Mouse (Mus musculus) lung, postnatal 0 days (tissue): ENCODE data around the gene Zfp341. TPM values are rescaled to one million over a fixed set of nuclear protein-coding genes. Genes with fewer than 3 reads are reported as not detected.

Experiments used
- ATAC-seq: fragments of 200-750 bp; cut with Nextera tagmentation; 2 replicates; pipeline ENCODE4 v1.8.0; 2017; ENCODE audit warnings: moderate library complexity
- DNase-seq: peaks from one replicate; pipeline ENCODE4 v3.0.0-alpha.2; 2016; ENCODE audit warnings: low spot score
- H3K27ac ChIP-seq: fragments of 300-500 bp; sonication (generic); 2 replicates; pipeline ENCODE4 v1.5.1; 2014; ENCODE audit warnings: antibody characterized with exemption, mild to moderate bottlenecking, low read length, mixed read lengths
- H3K27me3 ChIP-seq: fragments of 300-500 bp; sonication (generic); replicated peaks from 2 replicates; pipeline ENCODE4 v1.6.1; 2014; ENCODE audit warnings: low read length, mixed read lengths; ENCODE audit not compliant: insufficient read depth
- H3K36me3 ChIP-seq: fragments of 300-500 bp; sonication (generic); 2 replicates; pipeline ENCODE4 v1.6.1; 2014; ENCODE audit warnings: low read length, mixed read lengths; ENCODE audit not compliant: insufficient read depth
- H3K4me1 ChIP-seq: fragments of 300-500 bp; sonication (generic); 2 replicates; pipeline ENCODE4 v1.6.1; 2014; ENCODE audit warnings: antibody characterized with exemption, low read depth, low read length, mixed read lengths; ENCODE audit not compliant: insufficient read depth
- H3K4me2 ChIP-seq: fragments of 300-500 bp; sonication (generic); replicated peaks from 2 replicates; pipeline ENCODE4 v1.6.1; 2014; ENCODE audit warnings: low read depth, mild to moderate bottlenecking, low read length, moderate library complexity, mixed read lengths
- H3K4me3 ChIP-seq: fragments of 300-500 bp; sonication (generic); 2 replicates; pipeline ENCODE4 v1.5.1; 2014; ENCODE audit warnings: low read depth, low read length
- H3K9ac ChIP-seq: fragments of 300-500 bp; sonication (generic); replicated peaks from 2 replicates; pipeline ENCODE4 v1.6.1; 2014; ENCODE audit warnings: low read depth, mild to moderate bottlenecking
- H3K9me3 ChIP-seq: fragments of 300-500 bp; sonication (generic); 2 replicates; pipeline ENCODE4 v1.6.1; 2016; ENCODE audit warnings: low read length, mixed read lengths
- CTCF ChIP-seq: IDR thresholded peaks from 2 replicates; pipeline ENCODE4 v1.5.1; 2016; ENCODE audit warnings: antibody characterized with exemption, mild to moderate bottlenecking
- EP300 ChIP-seq: IDR thresholded peaks from 2 replicates; pipeline ENCODE4 v1.6.1; 2016; ENCODE audit warnings: antibody characterized with exemption, mild to moderate bottlenecking, control low read depth
- WGBS: fragments of 180-500 bp; shearing (Covaris S2); extraction: QIAGEN DNeasy Blood & Tissue Kit; methylation state at CpG from one replicate; pipeline ENCODE4 v1.1.7; 2014; 5-methylcytosine and 5-hydroxymethylcytosine counted together
- polyA plus RNA-seq: library from polyadenylated mRNA; unstranded; fragments of >200 nt; fragmentation: Nextera tagmentation; extraction: Ambion mirVana; gene quantifications from 2 replicates; pipeline ENCODE4 v1.2.1, GENCODE M21; 2015

Gene Zfp341
- polyA plus RNA-seq, 1 experiment from 2014 or later = 0.76 TPM

GRCm38 (mm10) chr2:154680941-154681340 is 67.8 kb downstream of the Zfp341 start:
- Histone ChIP-seq H3K9me3 (no peaks in the 10 kb centered on the region), H3K27me3 (no peaks in the 10 kb centered on the region), H3K4me2 (no peak overlapping the region), H3K9ac (no peak overlapping the region), H3K36me3 (no peaks in the 10 kb centered on the region), H3K4me3 (no peak overlapping the region), H3K4me1 (peaks cover 14% of the 10 kb centered on the region; the same call in 1 of the 2 replicates), H3K27ac (no peak overlapping the region)
- TF ChIP-seq EP300 (no peak), CTCF (no peak)
- WGBS = 89% methylated on average over 6 of the region's 6 CpGs
- DNase-seq (no peak), ATAC-seq (no peak)

DNA sequence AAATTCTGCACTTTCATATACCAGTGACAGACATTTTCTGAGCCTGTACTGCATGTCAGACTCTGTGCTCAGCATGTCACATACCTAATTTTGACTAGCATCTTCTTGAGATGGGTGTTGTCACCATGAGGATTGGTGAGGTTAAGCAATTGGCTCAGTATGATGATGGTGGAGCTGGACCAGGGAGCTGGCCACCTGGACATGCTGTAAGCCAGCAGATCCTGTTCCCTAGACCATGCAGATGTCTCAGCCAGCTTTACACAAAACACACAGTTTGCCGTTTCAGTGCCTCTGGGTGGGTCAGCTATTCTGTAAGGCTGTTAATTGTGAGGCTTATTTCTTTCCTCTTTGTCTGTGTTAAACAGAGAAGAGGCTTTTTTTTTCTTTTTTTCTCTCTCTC is 69.6 kb downstream of the Zfp341 start:
- no peak overlapping the region for H3K27ac ChIP-seq
- 63% methylated on average over 1 of the region's 1 CpGs for WGBS

DNA sequence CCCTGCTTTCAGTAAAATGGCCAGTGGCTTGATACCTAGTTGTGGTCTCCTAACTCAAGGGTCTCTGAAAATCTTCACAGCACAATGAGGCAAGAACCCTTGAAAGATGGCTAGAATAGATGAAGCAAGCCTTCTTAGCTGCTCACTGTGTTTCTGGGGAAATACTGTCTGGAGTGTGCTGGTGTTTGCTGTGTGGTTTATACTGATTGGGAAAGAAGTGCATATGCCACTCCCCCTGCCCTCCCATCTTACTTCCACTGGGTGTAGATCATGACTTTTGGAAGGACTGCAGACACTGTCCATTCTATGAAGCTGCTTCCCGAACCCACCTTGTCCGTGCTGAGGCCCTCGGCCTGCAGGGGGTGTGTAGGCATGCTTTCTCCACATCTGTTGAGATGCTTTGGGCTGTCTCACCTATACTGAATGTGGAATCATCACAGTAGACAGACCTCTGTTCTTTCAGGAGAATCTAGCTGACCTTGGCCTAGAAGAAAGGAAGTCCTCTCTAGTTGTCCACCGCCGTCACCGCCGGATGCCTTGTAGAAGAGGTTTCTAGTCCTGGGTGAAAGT is 71.9 kb downstream of the Zfp341 start:
- WGBS = 90% methylated on average over 7 of the region's 7 CpGs
- no peaks in the 10 kb centered on the region for H3K27me3 ChIP-seq
- no peaks in the 10 kb centered on the region; the same call in 1 of the 2 replicates for H3K4me1 ChIP-seq
- H3K9me3 ChIP-seq = no peaks in the 10 kb centered on the region
- H3K36me3 ChIP-seq = peaks cover 8% of the 10 kb centered on the region; the same call in 1 of the 2 replicates
- TF ChIP-seq EP300 = no peak
- TF ChIP-seq CTCF = peak; percentile 7; the same call in 1 of the 2 replicates
- H3K4me3 ChIP-seq = no peak overlapping the region
- DNase-seq (peak; percentile 57), ATAC-seq (0 out of 2 replicates have a peak, but pooled peaks have one; percentile 26)
- no peak overlapping the region for H3K9ac ChIP-seq
- no peak overlapping the region for H3K27ac ChIP-seq
- H3K4me2 ChIP-seq = no peak overlapping the region

More for the DNA sequence above, 69.6 kb downstream of the Zfp341 start:
- no peak overlapping the region for H3K4me2 ChIP-seq
- ATAC-seq (no peak), DNase-seq (no peak)
- H3K9me3 ChIP-seq = no peaks in the 10 kb centered on the region
- H3K4me3 ChIP-seq = no peak overlapping the region
- H3K27me3 ChIP-seq = no peaks in the 10 kb centered on the region
- H3K36me3 ChIP-seq = no peaks in the 10 kb centered on the region
- TF ChIP-seq EP300 = no peak
- no peak for TF ChIP-seq CTCF
- no peak overlapping the region for H3K9ac ChIP-seq
- H3K4me1 ChIP-seq = peaks cover 2% of the 10 kb centered on the region; the same call in 1 of the 2 replicates

DNA sequence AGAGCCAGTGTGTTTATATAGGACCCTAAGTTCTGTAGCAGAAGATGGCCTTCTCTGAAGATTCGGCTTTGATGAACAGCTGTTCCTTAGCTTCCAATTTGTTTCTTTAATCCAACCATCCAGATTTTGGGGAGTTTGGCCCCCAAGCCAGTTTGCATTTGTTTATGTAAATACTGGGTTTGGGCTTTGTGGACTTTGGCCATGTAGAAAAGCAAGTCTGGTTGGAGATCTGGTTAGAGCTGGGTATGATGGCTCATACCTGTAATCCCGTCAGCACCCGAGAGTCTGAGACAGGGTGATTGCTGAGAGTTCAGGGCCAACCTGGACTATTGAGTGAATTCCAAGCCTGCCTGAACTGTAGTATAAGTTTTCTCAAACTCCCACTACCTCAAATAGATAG is 72.7 kb downstream of the Zfp341 start:
- Histone ChIP-seq H3K4me2 (no peak overlapping the region), H3K36me3 (peaks cover 16% of the 10 kb centered on the region; the same call in 1 of the 2 replicates), H3K27ac (no peak overlapping the region), H3K4me1 (no peaks in the 10 kb centered on the region; the same call in 1 of the 2 replicates), H3K9ac (no peak overlapping the region), H3K4me3 (no peak overlapping the region), H3K9me3 (no peaks in the 10 kb centered on the region), H3K27me3 (no peaks in the 10 kb centered on the region)
- 80% methylated on average over 3 of the region's 3 CpGs for WGBS
- no peak for ATAC-seq
- no peak for TF ChIP-seq CTCF
- TF ChIP-seq EP300 = no peak
- DNase-seq = no peak

DNA sequence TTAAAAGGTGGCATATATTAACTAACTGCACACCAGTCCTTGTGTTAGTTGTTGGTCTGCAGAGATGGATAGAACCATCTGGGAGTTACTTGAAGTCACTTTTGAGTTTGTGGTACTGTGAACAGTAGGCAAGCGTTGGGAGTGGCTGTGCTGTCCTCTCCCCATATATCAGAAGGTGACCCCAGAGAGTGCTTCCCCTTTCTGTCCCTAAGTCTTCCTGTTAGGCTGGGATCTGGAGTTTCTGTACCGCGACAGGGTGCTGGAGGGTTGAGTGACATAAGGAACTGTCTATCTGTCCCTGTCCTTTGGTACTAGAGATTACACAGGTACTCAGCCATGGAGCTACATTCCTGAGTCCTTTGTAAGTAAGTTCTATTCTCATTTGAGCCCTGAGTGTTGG is 73.7 kb downstream of the Zfp341 start:
- WGBS = 68% methylated on average over 3 of the region's 3 CpGs
- no peak for TF ChIP-seq EP300
- no peak for TF ChIP-seq CTCF
- Histone ChIP-seq H3K4me3 (no peak overlapping the region), H3K27me3 (no peaks in the 10 kb centered on the region), H3K27ac (no peak overlapping the region), H3K9me3 (no peaks in the 10 kb centered on the region), H3K4me2 (no peak overlapping the region), H3K9ac (no peak overlapping the region), H3K4me1 (no peaks in the 10 kb centered on the region; the same call in 1 of the 2 replicates), H3K36me3 (peaks cover 19% of the 10 kb centered on the region)
- DNase-seq (no peak), ATAC-seq (no peak)

- Histone ChIP-seq H3K36me3 (peaks cover 31% of the 10 kb centered on the region), H3K9me3 (no peaks in the 10 kb centered on the region), H3K4me2 (no peak overlapping the region), H3K4me1 (no peaks in the 10 kb centered on the region; the same call in 1 of the 2 replicates), H3K9ac (no peak overlapping the region), H3K27ac (no peak overlapping the region), H3K4me3 (no peak overlapping the region), H3K27me3 (no peaks in the 10 kb centered on the region)
- DNase-seq (peak; percentile 41), ATAC-seq (peak; percentile 10; the same call in 1 of the 2 replicates)
- whole genome bisulfite sequencing = 77% methylated on average over 14 of the region's 14 CpGs
- TF ChIP-seq EP300 (no peak), CTCF (no peak)
These were observed 76.3 kb downstream of the Zfp341 start for GRCm38 (mm10) chr2:154689391-154689790.
